Mouse (Mus musculus) adipocyte (in vitro differentiated cells): ENCODE data around the gene Mak.
"Not testable (repeated sequence)": the region's sequence is repeated elsewhere in the genome, so short reads cannot be mapped to it uniquely, and the experiment has no call there.

ENCODE experiments used
- DNase-seq: peaks from one replicate; pipeline ENCODE4 v3.0.0-alpha.2; 2016; ENCODE audit warnings: low spot score

The Mak gene

DNA sequence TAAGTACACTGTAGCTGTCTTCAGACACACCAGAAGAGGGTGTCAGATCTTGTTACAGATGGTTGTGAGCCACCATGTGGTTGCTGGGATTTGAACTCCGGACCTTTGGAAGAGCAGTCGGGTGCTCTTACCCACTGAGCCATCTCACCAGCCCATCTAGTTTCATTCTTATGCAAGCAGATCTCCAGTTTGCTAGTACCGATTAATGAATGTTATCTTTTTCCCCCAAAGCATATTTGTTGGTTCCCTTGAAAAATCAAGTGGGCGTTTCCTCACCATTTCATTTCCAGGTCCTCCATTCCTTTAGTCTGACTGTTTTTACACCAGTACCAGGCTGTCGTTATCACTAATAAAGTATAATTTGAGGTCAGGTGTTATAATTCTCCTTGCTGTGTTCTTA lies 81.0 kb downstream of the Mak start:
- DNase-seq = not testable (repeated sequence)

DNA sequence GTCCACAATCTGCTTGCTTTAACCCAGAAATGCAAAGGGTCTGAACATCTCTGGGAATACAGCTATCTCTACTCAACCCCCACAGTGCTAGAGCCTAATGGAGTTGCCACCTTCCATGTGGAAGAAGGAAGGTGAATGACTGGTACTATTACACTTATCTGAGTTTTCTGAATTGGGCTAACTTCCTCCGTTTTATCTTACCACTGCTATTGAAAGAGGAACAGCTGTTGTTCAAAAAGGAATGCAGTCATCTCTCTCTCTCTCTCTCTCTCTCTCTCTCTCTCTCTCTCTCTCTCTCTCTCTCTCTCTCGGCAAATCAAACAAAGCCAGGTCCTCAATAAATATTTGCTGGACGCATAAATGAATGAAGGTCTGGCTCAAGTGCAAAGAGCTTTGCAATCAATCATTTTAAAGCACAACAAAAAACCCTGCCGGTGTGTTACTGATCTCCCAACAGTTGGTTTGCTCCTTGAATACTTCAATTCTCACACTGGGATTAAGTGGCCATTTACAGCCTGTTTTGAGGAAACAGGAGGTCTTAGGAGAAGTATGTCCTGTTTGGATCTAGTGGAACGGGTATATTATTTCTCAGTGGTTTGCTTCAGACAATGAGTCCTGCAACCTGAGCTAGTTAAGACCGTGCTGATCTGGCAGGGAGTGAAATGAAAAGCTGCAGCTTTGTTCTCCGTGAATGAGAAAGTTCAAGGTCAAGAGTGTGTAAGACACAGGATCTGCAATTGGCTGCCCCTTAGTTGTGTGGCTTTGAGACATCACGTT lies 84.8 kb downstream of the Mak start:
- no peak for DNase-seq

DNA sequence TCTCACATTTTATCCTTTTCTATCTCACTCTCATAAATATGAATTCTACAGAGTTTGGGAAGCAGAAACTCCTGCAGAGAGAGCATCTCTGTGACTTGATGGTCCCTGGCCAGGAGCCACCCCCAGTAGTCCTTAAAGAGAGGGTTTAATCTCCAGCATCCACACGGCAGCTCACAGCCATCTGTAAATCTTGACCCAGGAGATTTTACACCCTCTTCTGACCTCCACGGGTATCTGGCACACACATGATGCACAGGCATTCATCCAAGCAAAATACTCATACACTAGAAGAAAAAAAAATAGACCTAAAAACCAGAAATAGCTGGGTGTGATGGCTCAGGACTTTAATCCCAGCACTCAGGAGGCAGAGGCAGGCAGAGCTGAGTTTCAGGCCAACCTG lies 91.1 kb downstream of the Mak start:
- peak; percentile 54 for DNase-seq

DNA sequence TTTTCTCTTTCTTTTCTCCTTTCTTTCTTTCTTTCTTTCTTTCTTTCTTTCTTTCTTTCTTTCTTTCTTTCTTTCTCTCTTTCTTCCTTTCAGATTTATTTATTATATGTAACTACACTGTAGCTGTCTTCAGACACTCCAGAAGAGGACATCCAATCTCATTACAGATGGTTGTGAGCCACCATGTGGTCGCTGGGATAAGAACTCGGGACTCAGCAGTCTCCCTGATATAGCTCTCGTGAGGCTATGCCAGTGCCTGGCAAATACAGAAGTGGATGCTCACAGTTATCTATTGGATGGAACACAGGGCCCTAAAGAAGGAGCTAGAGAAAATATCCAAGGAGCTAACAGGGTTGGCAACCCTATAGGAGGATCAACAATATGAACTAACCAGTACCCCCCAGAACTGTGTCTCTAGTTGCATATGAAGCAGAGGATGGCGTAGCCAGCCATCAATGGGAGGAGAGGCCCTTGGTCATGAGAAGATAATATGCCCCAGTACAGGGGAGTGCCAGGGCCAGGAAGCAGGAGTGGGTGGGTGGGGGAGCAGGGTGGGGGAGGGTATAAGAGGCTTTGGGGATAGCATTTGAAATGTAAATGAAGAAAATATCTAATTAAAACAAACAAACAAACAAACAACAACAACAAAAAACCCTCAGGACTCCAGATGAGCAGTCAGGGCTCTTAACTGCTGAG lies 91.8 kb downstream of the Mak start:
- not testable (repeated sequence) for DNase-seq

DNA sequence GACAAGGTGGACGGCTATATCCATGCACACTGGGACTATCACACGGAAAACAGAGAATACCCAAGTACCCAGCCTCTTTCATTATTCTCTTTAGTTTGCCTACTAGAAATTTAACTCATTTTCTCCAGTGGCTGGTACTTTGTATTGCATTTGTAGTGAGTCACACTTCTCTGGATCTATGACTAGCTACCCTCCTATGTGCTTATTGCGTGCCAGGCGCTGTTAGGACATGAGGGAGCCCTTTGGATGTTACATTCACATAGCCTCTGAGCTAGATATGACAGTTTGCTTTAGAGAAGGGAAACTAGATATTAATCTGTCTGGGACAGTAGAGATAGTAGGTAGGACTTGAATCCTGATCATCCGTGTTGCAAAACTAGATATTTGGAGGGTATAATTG lies 93.4 kb downstream of the Mak start:
- no peak for DNase-seq

DNA sequence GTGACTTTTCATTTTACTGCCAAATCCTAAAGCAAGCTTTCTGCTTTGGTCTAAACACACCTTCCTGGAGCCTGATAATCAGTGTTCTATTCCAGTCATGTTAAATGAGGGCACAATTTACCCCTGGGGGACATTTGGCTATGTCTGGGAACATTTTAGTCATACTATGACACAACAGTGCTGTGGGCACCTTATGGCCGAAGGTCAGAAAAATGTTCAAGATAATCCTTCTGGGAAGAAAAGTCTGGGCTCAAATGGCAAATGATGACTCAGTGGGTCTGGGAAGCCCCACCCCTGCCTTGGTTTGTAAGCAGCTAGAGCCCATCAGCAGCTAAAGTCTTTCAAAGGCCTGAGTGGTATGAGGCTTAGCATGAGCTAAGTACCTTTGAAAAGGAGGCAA lies 96.7 kb downstream of the Mak start:
- peak; percentile 40 for DNase-seq

DNA sequence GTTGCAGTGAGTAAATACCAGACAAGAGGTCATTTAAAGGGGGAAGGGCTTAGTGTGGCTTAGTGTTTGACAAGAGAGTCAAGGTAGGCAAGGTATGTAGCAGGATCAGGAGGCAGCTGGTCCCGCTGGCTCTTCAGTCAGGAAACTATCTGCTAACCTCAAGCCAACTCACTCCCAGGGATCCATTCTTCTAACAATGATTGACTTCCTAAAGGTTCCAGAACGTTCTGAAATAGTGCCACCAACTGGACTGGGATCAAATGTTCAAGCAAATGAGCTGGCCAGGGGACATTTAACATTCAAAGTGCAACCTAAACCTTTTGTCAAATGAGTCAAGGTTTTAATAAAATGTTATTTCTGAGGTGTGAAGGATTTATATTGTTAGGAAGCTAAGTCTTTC lies 100.2 kb downstream of the Mak start:
- peak; percentile 76 for DNase-seq

DNA sequence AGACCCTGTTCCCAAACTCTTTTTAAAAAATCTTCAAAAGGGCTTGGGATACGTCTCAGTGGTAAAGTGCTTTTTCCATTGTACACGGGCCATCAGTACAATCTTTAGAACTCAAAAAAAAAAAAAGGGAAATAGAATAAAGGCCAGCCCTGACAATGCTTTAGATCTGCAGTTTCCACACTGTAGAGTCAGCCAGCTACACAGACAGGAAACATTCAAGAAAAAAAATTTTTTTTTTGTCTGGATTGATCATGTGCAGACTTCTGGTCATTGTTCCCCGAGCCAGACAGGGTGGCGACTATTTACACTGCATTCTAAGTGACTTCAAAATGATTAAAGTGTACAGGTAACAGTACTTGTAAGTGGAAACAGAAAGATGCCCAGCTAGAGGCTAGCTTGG lies 100.9 kb downstream of the Mak start:
- no peak for DNase-seq

DNA sequence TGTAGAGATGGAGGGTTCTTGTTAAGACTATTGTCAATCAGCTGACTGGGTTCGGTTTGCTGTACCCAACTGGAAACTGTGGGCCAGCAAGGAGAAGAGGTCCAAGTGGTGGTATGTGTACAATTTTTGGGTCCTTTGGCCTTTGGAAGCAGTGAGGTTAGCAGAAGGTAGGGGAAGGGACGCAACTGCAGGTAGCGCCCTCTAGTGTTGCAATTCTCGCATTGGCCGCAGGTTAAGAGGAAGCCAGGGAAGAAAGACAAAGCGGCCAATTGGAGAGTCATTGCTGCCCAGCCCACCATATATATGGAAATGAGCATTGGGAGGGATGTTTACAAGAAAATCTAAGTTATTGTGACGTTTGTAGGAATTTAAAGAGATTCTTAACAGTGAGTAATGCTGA lies 101.9 kb downstream of the Mak start:
- peak; percentile 45 for DNase-seq
